Mouse (Mus musculus) kidney, embryonic 14.5 days (tissue): ENCODE measurements around the gene 4933427I04Rik. TPM values are rescaled to one million over a fixed set of nuclear protein-coding genes. Genes with fewer than 3 reads are reported as not detected.

ENCODE experiments used
- polyA plus RNA-seq: library from polyadenylated mRNA; unstranded; fragments of >200 nt; fragmentation: Nextera tagmentation; extraction: Ambion mirVana; gene quantifications from 2 replicates; pipeline ENCODE4 v1.2.1, GENCODE M21; 2014

The 4933427I04Rik gene
- polyA plus RNA-seq, 1 experiment from 2014 or later: not detected

Other genes with a start within 250 kb of the 4933427I04Rik start
- 59.2 and 89.2 TPM in 2 replicates for gene Macf1, start 175.3 kb upstream of the 4933427I04Rik start, polyA plus RNA-seq
- 321 and 417 TPM in 2 replicates for gene Ndufs5, start 141.5 kb upstream of the 4933427I04Rik start, polyA plus RNA-seq
- gene Akirin1, start 109.3 kb upstream of the 4933427I04Rik start, polyA plus RNA-seq: 48.9 and 56.6 TPM in 2 replicates
- 3.8 TPM in 2 replicates for gene Rhbdl2, start 71.8 kb upstream of the 4933427I04Rik start, polyA plus RNA-seq
- gene Mycbp, start 45.2 kb downstream of the 4933427I04Rik start, polyA plus RNA-seq: 76.5 and 91.2 TPM in 2 replicates
- 34.8 and 52.2 TPM in 2 replicates for gene Rragc, start 57.8 kb downstream of the 4933427I04Rik start, polyA plus RNA-seq
- not detected in 2 replicates for gene 4930535I16Rik, start 58.3 kb downstream of the 4933427I04Rik start, polyA plus RNA-seq